Mouse (Mus musculus) bone marrow macrophage, adult 2 months (primary cell): ENCODE data around the gene Bckdhb.

Experiments
- CTCF ChIP-seq: IDR thresholded peaks from 2 replicates; pipeline ENCODE4 v1.5.1; 2012; ENCODE audit warnings: low read depth, mild to moderate bottlenecking, low read length, moderate library complexity
- POLR2A ChIP-seq: IDR thresholded peaks from 2 replicates; pipeline ENCODE4 v1.6.1; 2012; ENCODE audit warnings: mild to moderate bottlenecking, low read depth, low read length, borderline replicate concordance

GRCm38 (mm10) chr9:83905820-83906219, 19.1 kb upstream of the Bckdhb start:
- TF ChIP-seq CTCF: no peak
- no peak for TF ChIP-seq POLR2A
